Mouse (Mus musculus) spleen, adult 18-20 months (tissue): ENCODE measurements around the gene Slc25a36.

ENCODE experiments used
- DNase-seq, 2 experiments: peaks; one replicate each; pipeline ENCODE4 v3.0.0; 2022; ENCODE audit warnings: mixed read lengths in 2 of 2

Slc25a36 gene

GRCm38 (mm10) chr9:97038010-97038409 lies 72.9 kb downstream of the Slc25a36 start:
- DNase-seq = no peak

- DNase-seq = no peak
Measured at GRCm38 (mm10) chr9:97036656-97037055, 74.3 kb downstream of the Slc25a36 start.

GRCm38 (mm10) chr9:97027361-97027760 lies 83.6 kb downstream of the Slc25a36 start:
- DNase-seq = no peak

- no peak for DNase-seq
Measured at GRCm38 (mm10) chr9:97026006-97026405, 85.0 kb downstream of the Slc25a36 start.
